Mouse (Mus musculus) ES-E14 (cell line): ENCODE results near the gene Nr5a2. TPM values are rescaled to one million over a fixed set of nuclear protein-coding genes. Genes with fewer than 3 reads are reported as not detected.

Experiments used
- DNase-seq: peaks from one replicate; pipeline ENCODE4 v3.0.0-alpha.2; 2013; ENCODE audit warnings: low read depth, low spot score
- H3K27ac ChIP-seq: 2 replicates; pipeline ENCODE4 v1.5.1; 2012; ENCODE audit warnings: low read depth, mild to moderate bottlenecking, low read length, moderate library complexity, mixed read lengths; ENCODE audit not compliant: poor library complexity, insufficient read depth, severe bottlenecking
- H3K36me3 ChIP-seq: 2 replicates; pipeline ENCODE4 v1.6.1; 2012; ENCODE audit warnings: mild to moderate bottlenecking, low read length, moderate library complexity, mixed read lengths; ENCODE audit not compliant: control insufficient read depth, poor library complexity, insufficient read depth, severe bottlenecking
- H3K4me1 ChIP-seq, 2 experiments: fragments of 150-350 bp in 1 of 2; sonication (generic) in 1 of 2; 2 replicates each; pipeline ENCODE4 v1.6.1; 2012; ENCODE audit warnings: low read length in 2 of 2, mild to moderate bottlenecking in 1 of 2, mixed read lengths in 1 of 2; ENCODE audit not compliant: control insufficient read depth in 2 of 2, insufficient read depth in 2 of 2, poor library complexity in 1 of 2
- H3K4me3 ChIP-seq, 2 experiments: fragments of 150-350 bp in 1 of 2; sonication (generic) in 1 of 2; 2 replicates each; pipeline ENCODE4 v1.5.1; 2012; ENCODE audit warnings: low read length in 2 of 2, low read depth in 1 of 2, mild to moderate bottlenecking in 1 of 2, mixed read lengths in 1 of 2; ENCODE audit not compliant: insufficient read depth in 1 of 2, poor library complexity in 1 of 2, severe bottlenecking in 1 of 2
- H3K9ac ChIP-seq: 2 replicates; pipeline ENCODE4 v1.6.1; 2012; ENCODE audit warnings: low read depth, mild to moderate bottlenecking, low read length, mixed read lengths; ENCODE audit not compliant: poor library complexity, insufficient read depth, severe bottlenecking
- H3K9me3 ChIP-seq: fragments of 150-350 bp; sonication (generic); 2 replicates; pipeline ENCODE4 v1.6.1; 2012; ENCODE audit warnings: low read depth, mild to moderate bottlenecking, low read length; ENCODE audit not compliant: control insufficient read depth, insufficient read depth
- CHD2 ChIP-seq: IDR thresholded peaks from 2 replicates; pipeline ENCODE4 v1.6.1; 2014; ENCODE audit warnings: mild to moderate bottlenecking, low read depth, low read length, inconsistent platforms
- HCFC1 ChIP-seq: IDR thresholded peaks from 2 replicates; pipeline ENCODE4 v1.6.1; 2012; ENCODE audit warnings: low read length, inconsistent platforms, borderline replicate concordance; ENCODE audit not compliant: insufficient read depth
- MAFK ChIP-seq: IDR thresholded peaks from 2 replicates; pipeline ENCODE4 v1.6.1; 2014; ENCODE audit warnings: mild to moderate bottlenecking, low read depth, low read length, inconsistent platforms; ENCODE audit not compliant: insufficient read depth
- ZC3H11A ChIP-seq: IDR thresholded peaks from 2 replicates; pipeline ENCODE4 v1.6.1; 2012; ENCODE audit warnings: low read depth, mild to moderate bottlenecking, inconsistent platforms, low read length, borderline replicate concordance
- ZNF384 ChIP-seq: IDR thresholded peaks from 2 replicates; pipeline ENCODE4 v1.6.1; 2012; ENCODE audit warnings: low read depth, low read length, inconsistent platforms
- in situ Hi-C, 2 experiments: fragments of 600-800 bp; cut with MboI; formaldehyde crosslinking; loops; one replicate each; pipeline ENCODE4 v1.15.1; 2025; ENCODE audit warnings: low sequenced_read_pairs in 2 of 2, inconsistent platforms in 1 of 2; ENCODE audit not compliant: unreplicated experiment in 2 of 2
- total RNA-seq: library from RNA; depleted of rRNA; stranded (reverse); fragments of 300-350 nt; gene quantifications from 2 replicates; pipeline ENCODE4 v1.2.3, GENCODE M21; 2012

Nr5a2 gene
- total RNA-seq, 1 experiment, result 24.6 TPM

DNA sequence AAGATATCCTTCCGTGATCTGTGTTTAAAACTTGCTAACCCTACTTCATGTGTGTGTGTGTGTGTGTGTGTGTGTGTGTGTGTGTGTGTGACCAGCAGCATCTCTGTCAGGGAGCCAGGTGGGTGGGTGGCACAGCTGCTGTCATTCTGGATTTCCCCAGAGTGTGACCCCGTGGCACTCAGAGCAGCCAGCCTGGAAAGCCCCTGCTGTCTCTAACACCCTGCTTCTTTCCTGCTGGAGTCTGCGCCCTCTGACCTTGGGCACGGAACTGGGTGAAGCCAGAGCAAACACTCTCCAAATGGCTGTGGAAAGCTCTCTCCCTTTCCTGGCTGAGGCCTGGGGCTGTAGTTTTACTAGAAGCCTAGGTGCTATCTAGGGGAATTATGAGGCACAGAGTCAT is 100.8 kb downstream of the Nr5a2 start:
- Histone ChIP-seq H3K4me1 (no peaks in the 10 kb centered on the region), H3K4me3 (no peak overlapping the region), H3K36me3 (peaks cover 2% of the 10 kb centered on the region; the same call in 1 of the 2 replicates), H3K9me3 (no peaks in the 10 kb centered on the region), H3K27ac (no peak overlapping the region), H3K9ac (no peak overlapping the region)
- no peak for DNase-seq
- TF ChIP-seq CHD2 (no peak), MAFK (no peak), HCFC1 (no peak), ZC3H11A (no peak), ZNF384 (no peak)
- in situ Hi-C loops, result no loop called here

DNA sequence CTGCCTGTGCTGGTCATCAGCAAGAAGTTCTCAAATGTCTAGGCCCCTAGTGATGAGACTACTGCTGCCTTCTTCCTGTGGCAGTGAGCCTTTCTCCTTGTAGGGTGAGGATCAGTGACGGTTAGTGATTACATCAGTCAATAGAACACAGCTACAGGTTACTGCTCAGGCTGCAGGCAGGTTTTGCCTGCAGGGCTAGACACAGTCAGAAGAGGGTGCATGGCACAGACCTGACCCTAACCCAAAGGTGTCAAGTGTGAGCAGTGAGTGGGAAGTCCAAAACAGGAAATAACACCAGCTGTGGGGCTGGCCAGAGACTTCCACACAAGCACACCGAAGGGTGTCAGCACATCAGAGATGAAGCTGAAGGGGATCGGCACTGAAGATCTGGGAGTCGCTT is 101.5 kb downstream of the Nr5a2 start:
- TF ChIP-seq ZNF384 (no peak), ZC3H11A (no peak), HCFC1 (no peak), CHD2 (no peak), MAFK (no peak)
- no peak overlapping the region for H3K9ac ChIP-seq
- peaks cover 4% of the 10 kb centered on the region; the same call in 1 of the 2 replicates for H3K36me3 ChIP-seq
- H3K4me1 ChIP-seq, result no peaks in the 10 kb centered on the region
- H3K4me3 ChIP-seq, result no peak overlapping the region
- no peaks in the 10 kb centered on the region for H3K9me3 ChIP-seq
- no peak overlapping the region for H3K27ac ChIP-seq
- no peak for DNase-seq
- in situ Hi-C loops, result no loop called here

DNA sequence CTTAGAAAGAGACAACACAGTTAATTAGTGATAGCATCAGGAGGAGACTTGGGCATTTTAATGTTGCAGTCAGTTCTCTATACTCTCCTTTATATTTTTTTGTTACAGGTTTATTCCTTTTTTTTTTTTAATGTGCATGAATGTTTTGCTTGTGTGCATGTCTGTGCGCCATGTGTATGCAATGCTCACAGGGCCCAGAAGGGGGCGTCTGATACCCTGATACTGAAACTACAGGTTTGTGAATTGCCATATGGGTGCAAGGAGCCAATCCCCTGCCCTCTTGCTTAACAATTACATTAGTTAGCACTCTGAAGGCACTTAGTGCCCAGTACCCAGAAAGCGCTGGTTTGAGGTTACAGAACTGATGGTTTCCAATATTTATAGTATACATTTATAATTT is 104.1 kb downstream of the Nr5a2 start:
- Histone ChIP-seq H3K4me1 (no peaks in the 10 kb centered on the region), H3K4me3 (no peak overlapping the region), H3K9me3 (no peaks in the 10 kb centered on the region), H3K36me3 (peaks cover 4% of the 10 kb centered on the region; the same call in 1 of the 2 replicates), H3K9ac (no peak overlapping the region), H3K27ac (no peak overlapping the region)
- no peak for TF ChIP-seq ZNF384
- peak; percentile 53 for TF ChIP-seq ZC3H11A
- DNase-seq, result peak; percentile 48
- in situ Hi-C loops, result no loop called here

DNA sequence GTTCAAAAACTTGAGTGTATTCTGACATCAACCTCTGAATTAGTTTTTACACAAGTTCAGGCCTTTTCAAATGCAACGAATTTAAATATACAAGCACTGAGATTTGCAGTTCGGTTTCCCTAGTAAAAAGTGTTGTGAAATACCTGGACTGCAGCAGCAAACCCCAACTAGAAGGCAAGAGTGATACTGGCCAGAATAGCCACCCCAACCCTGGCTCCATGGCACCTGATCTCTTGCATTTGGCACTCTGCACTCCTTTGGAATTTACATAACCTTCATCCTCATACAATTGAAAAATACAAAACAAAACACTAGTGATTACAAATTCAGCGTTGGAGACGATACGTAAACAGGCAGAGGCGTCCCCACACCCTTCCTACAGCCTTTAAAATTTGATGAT is 111.5 kb downstream of the Nr5a2 start:
- Histone ChIP-seq H3K9ac (no peak overlapping the region), H3K4me1 (no peaks in the 10 kb centered on the region), H3K4me3 (no peak overlapping the region), H3K27ac (no peak overlapping the region), H3K36me3 (peaks cover 5% of the 10 kb centered on the region), H3K9me3 (no peaks in the 10 kb centered on the region)
- DNase-seq, result no peak
- in situ Hi-C loops, result no loop called here
- no peak for TF ChIP-seq CHD2

DNA sequence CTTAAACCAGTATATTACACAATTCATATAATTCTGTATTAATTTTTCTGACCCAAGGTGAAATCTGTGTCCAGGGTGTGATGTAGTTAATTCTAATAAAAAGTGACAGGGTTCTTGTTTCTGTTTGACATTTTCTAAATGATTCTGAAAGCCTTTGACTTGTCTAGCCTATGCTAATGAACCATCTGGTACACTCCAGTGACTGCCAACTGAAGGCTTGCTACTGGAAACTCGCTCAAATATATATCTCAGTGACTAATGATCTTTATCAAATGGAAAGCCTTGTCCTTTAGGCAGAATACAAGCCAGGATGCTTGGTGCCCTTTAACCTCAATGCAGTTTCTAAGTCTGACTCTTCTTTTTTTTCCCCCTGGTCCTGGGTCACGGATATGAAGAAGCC is 114.2 kb downstream of the Nr5a2 start:
- in situ Hi-C loops, result no loop called here
- no peak for DNase-seq
- Histone ChIP-seq H3K27ac (no peak overlapping the region), H3K4me1 (no peaks in the 10 kb centered on the region), H3K4me3 (no peak overlapping the region), H3K9ac (no peak overlapping the region), H3K9me3 (no peaks in the 10 kb centered on the region), H3K36me3 (peaks cover 3% of the 10 kb centered on the region)
- TF ChIP-seq ZC3H11A (no peak), HCFC1 (no peak), CHD2 (no peak), ZNF384 (no peak), MAFK (no peak)
